Mouse (Mus musculus): Measurements from ENCODE around the gene Sbk2. TPM values are rescaled to one million over a fixed set of nuclear protein-coding genes. Genes with fewer than 3 reads are reported as not detected.

The Sbk2 gene
- total RNA-seq, 2 experiments from 2014 or later = 0.15 TPM; not detected in 1

DNA sequence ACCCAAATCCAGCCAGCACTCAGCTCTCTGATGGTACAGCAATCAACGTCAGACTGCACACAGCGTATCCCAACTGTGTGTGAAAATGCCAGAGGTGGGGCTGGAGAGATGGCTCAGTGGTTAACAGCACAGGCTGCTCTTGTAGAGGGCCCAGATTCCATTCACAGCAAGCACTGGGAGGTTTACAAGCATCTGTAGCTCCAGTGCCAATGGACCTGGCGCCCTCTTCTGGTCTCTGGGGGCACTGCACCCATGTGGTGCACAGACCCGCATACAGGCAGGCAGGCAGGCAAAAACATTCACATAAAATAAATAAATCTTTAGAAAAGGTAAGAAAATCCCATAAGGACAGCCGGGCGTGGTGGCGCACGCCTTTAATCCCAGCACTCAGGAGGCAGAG lies 63.0 kb downstream of the Sbk2 start:
- intact Hi-C loops (cut with DNase I) = no loop called here
- DNase-seq (ENCODE audit: low spot score in 2 of 2) = no peak

DNA sequence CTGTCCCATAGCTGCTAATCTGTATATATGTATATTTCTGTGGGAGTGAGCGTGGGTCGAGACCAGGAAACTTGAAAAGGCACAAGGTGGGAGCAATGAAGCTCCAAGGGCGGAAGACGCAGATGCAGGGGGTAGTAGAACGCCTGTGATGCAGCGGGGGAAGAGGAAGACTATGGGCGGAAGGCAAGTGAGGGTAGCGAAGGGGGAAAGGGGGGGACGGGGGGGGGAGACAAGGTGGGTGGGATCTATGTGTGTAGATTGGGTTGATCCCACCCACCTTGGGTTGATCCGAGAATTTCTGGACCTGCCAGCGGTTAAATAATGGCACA lies 63.7 kb downstream of the Sbk2 start:
- no peak for DNase-seq (ENCODE audit: low spot score in 2 of 2)
- intact Hi-C loops (cut with DNase I) = no loop called here

DNA sequence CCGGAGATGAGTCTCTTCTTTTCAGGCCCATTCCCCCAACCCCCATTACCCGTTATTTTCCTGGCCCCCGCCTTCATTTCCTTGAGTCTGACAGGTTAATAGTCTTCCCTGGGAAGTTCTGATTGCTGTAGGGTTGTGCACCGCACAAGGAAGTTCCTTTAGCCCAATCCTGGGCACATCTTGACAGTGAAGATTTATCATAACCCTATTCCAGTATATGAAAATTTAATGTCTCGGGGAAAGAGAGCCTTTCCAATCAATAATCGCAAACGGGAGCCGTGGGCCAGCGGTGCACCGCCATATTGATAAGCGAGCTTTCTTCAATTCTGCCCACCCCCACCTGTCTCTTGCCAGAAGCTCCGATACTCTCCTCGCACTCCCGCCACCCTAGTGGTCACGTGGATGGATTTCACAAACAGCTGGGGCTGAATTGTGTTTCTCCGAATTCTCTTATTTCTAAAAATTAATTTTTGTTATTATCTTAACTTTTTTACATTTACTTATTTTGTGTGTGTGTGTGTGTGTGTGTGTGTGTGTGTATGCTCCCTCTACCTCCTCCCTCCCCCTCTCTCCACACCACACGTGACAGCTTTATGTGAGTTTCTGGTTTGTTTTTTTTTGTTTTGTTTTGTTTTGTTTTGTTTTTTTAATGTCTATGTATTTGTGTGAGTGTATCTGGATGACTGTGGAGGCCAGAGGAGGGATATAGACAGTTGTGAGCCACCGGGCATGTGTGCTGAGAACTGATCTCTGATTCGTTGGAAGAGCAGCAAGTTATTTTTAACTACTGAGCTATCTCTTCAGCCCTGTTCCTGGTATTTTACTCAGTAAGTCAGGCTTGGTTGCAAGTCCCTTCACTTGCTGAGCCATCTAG lies 64.3 kb downstream of the Sbk2 start:
- no peak for DNase-seq (ENCODE audit: low spot score in 2 of 2)
- intact Hi-C loops (cut with DNase I) = no loop called here

DNA sequence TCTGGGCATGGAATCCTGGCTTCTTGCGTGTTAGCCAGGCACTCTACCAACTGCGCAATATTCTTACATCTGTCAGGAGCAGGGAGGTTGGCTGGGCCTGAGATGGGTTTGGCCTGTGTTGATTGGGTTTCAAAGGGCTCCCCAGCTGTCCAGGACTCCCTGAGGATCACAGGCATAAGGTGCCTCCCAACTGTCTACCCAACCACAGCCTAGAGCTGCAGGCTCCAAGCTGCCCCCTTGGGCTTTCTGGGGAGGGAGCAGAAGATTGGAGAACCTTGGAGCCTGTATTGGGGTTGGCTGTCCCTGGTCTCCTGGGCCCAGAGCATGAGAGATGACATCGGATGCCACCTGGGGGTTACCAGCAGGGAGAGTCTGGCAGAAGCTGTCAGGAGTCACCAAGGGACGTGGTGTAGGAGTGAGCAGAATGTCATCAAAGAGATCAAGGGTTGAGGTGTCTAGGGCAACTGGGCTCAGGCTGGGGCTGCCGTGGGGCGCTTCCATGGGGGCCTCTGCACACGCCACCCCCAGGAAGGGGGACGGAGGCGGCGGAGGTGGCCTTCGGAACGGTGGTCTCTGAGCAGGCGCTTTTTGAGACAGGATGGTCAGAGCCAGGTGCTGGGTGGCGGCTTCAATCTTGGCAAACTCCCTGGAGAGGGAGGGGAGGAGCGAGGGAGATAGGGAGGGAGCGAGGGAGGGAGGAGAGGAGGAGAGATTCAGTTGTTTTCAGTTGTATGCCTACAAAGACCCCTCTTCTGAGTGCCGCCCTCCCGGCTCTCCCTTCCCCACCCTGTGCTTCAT lies 65.2 kb downstream of the Sbk2 start:
- intact Hi-C loops (cut with DNase I) = no loop called here
- no peak for DNase-seq (ENCODE audit: low spot score in 2 of 2)

DNA sequence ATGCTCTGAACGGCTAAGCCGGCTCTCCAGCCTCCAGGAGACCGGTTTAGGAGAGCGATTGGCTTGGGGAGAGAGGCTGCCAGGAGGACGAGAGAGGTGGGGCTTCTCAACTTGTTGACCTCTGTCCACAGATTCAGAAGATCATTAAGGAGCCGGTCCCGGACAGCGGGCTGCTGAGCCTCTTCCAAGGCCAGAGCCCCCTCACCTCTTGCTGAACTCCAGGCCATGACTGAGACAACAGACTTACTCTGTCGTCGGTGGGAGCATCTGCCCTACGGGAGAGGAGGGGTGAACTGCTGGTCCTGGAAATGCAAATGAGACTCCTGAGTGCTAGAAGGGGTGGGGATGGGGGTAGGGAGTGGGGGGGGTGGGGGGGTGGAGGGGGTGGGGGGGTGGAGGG lies 69.0 kb downstream of the Sbk2 start:
- intact Hi-C loops (cut with DNase I) = no loop called here
- DNase-seq (ENCODE audit: low spot score in 2 of 2) = no peak

Other genes starting within 250 kb of the Sbk2 start
- under 1 TPM in 1 of 2 experiments, not detected in 1; 0.21 TPM for gene Tmem150b, start 239.2 kb downstream of the Sbk2 start, total RNA-seq (2021)
- 10 to 100 TPM; 37.1 to 43.3 TPM for gene Kmt5c, start 224.3 kb downstream of the Sbk2 start, total RNA-seq (2021)
- gene Cox6b2, start 211.3 kb downstream of the Sbk2 start, total RNA-seq (2021) = 1 to 10 TPM; 5.1 to 5.7 TPM
- gene Fam71e2, start 193.1 kb downstream of the Sbk2 start, total RNA-seq (2021) = not detected
- gene Il11, start 181.5 kb downstream of the Sbk2 start, total RNA-seq (2021) = under 1 TPM; 0.18 to 0.55 TPM
- not detected for gene Tmem190, start 181.5 kb downstream of the Sbk2 start, total RNA-seq (2021)
- gene Tmem238, start 174.8 kb downstream of the Sbk2 start, total RNA-seq (2021) = 1 to 10 TPM; 2.7 to 4.4 TPM
- gene Rpl28, start 171.5 kb downstream of the Sbk2 start, total RNA-seq (2021) = 100 to 1,000 TPM; 480 to 489 TPM
- 100 to 1,000 TPM; 115 to 145 TPM for gene Ube2s, start 151.8 kb downstream of the Sbk2 start, total RNA-seq (2021)
- gene Shisa7, start 119.7 kb downstream of the Sbk2 start, total RNA-seq (2021) = 100 to 1,000 TPM; 116 to 133 TPM
- gene Isoc2b, start 94.1 kb downstream of the Sbk2 start, total RNA-seq (2021) = 1 to 10 TPM; 4.6 to 5.0 TPM
- gene Isoc2a, start 87.3 kb downstream of the Sbk2 start, total RNA-seq (2021) = 1 to 10 TPM; 7.5 to 8.6 TPM
- under 1 TPM; 0.29 to 0.34 TPM for gene Gm36210, start 57.9 kb downstream of the Sbk2 start, total RNA-seq (2021)
- gene Zfp628, start 49.2 kb downstream of the Sbk2 start, total RNA-seq (2021) = 10 to 100 TPM; 14.5 to 16.3 TPM
- gene Nat14, start 42.4 kb downstream of the Sbk2 start, total RNA-seq (2021) = 10 to 100 TPM; 86.6 to 92.4 TPM
- 1 to 10 TPM; 2.3 to 2.9 TPM for gene Ssc5d, start 38.6 kb downstream of the Sbk2 start, total RNA-seq (2021)
- gene Sbk3, start 6.8 kb upstream of the Sbk2 start, total RNA-seq (2021) = under 1 TPM; 0.42 to 0.55 TPM
- gene Zfp579, start 31.8 kb upstream of the Sbk2 start, total RNA-seq (2021) = 10 to 100 TPM; 33.8 to 36.3 TPM
- 1 to 10 TPM; 5.3 to 6.7 TPM for gene Zfp524, start 50.0 kb upstream of the Sbk2 start, total RNA-seq (2021)
- gene Fiz1, start 50.3 kb upstream of the Sbk2 start, total RNA-seq (2021) = 10 to 100 TPM; 24.9 to 25.3 TPM
- not detected for gene Gm44973, start 51.1 kb upstream of the Sbk2 start, total RNA-seq (2021)
- gene Zfp865, start 56.0 kb upstream of the Sbk2 start, total RNA-seq (2021) = 10 to 100 TPM; 34.1 to 35.2 TPM
- 10 to 100 TPM; 65.7 to 68.5 TPM for gene Ccdc106, start 56.1 kb upstream of the Sbk2 start, total RNA-seq (2021)
- not detected for gene 4632433K11Rik, start 69.7 kb upstream of the Sbk2 start, total RNA-seq (2021)
- gene Zfp784, start 74.0 kb upstream of the Sbk2 start, total RNA-seq (2021) = 1 to 10 TPM; 5.4 TPM
- 10 to 100 TPM; 56.1 to 62.8 TPM for gene Zfp580, start 87.1 kb upstream of the Sbk2 start, total RNA-seq (2021)
- 100 to 1,000 TPM; 166 to 173 TPM for gene U2af2, start 97.7 kb upstream of the Sbk2 start, total RNA-seq (2021)
- 100 to 1,000 TPM; 429 to 432 TPM for gene Epn1, start 115.8 kb upstream of the Sbk2 start, total RNA-seq (2021)
- not detected for gene Rfpl4, start 152.5 kb upstream of the Sbk2 start, total RNA-seq (2021)
- gene Rasl2-9, start 161.5 kb upstream of the Sbk2 start, total RNA-seq (2021) = under 1 TPM in 1 of 2 experiments, not detected in 1; 0.35 TPM
- not detected for gene Vmn1r55, start 185.3 kb upstream of the Sbk2 start, total RNA-seq (2021)
- gene Vmn1r56, start 232.3 kb upstream of the Sbk2 start, total RNA-seq (2021) = not detected

Data from left cerebral cortex, postnatal 14 days (tissue).